Mouse (Mus musculus): ENCODE results near the gene Tent5c. TPM values are rescaled to one million over a fixed set of nuclear protein-coding genes. Genes with fewer than 3 reads are reported as not detected.
"Not testable (repeated sequence)": the region's sequence is repeated elsewhere in the genome, so short reads cannot be mapped to it uniquely, and the experiment has no call there.

Gene Tent5c
- total RNA-seq, 2 experiments from 2014 or later: 1.4 to 1.8 TPM

GRCm38 (mm10) chr3:100440754-100441153 is 48.4 kb downstream of the Tent5c start:
- DNase-seq (ENCODE audit: low spot score): no peak

- DNase-seq (ENCODE audit: low spot score): no peak
Measured at GRCm38 (mm10) chr3:100440009-100440408, 49.1 kb downstream of the Tent5c start.

GRCm38 (mm10) chr3:100439088-100439487 is 50.0 kb downstream of the Tent5c start:
- no peak for DNase-seq (ENCODE audit: low spot score)

GRCm38 (mm10) chr3:100438461-100439002 is 50.6 kb downstream of the Tent5c start:
- peak; percentile 6 for DNase-seq (ENCODE audit: low spot score)

- DNase-seq (ENCODE audit: low spot score): no peak
Measured at GRCm38 (mm10) chr3:100436756-100437155, 52.4 kb downstream of the Tent5c start.

- no peak for DNase-seq (ENCODE audit: low spot score)
Measured at GRCm38 (mm10) chr3:100431705-100432104, 57.4 kb downstream of the Tent5c start.

- DNase-seq (ENCODE audit: low spot score): no peak
Measured at GRCm38 (mm10) chr3:100430731-100431130, 58.4 kb downstream of the Tent5c start.

GRCm38 (mm10) chr3:100430101-100430500 is 59.0 kb downstream of the Tent5c start:
- DNase-seq (ENCODE audit: low spot score): no peak

- no peak for DNase-seq (ENCODE audit: low spot score)
Measured at GRCm38 (mm10) chr3:100429667-100430066, 59.5 kb downstream of the Tent5c start.

GRCm38 (mm10) chr3:100427548-100427947 is 61.6 kb downstream of the Tent5c start:
- no peak for DNase-seq (ENCODE audit: low spot score)

GRCm38 (mm10) chr3:100422392-100423167 is 66.5 kb downstream of the Tent5c start:
- DNase-seq (ENCODE audit: low spot score): peak; percentile 64

GRCm38 (mm10) chr3:100421354-100421753 is 67.8 kb downstream of the Tent5c start:
- no peak for DNase-seq (ENCODE audit: low spot score)

- DNase-seq (ENCODE audit: low spot score): no peak
Measured at GRCm38 (mm10) chr3:100420691-100421056, 68.5 kb downstream of the Tent5c start.

GRCm38 (mm10) chr3:100419962-100420690 is 69.0 kb downstream of the Tent5c start:
- DNase-seq (ENCODE audit: low spot score): no peak

GRCm38 (mm10) chr3:100418387-100418786 is 70.7 kb downstream of the Tent5c start:
- DNase-seq (ENCODE audit: low spot score): no peak

GRCm38 (mm10) chr3:100417772-100418311 is 71.3 kb downstream of the Tent5c start:
- DNase-seq (ENCODE audit: low spot score): no peak

GRCm38 (mm10) chr3:100415671-100416070 is 73.5 kb downstream of the Tent5c start:
- DNase-seq (ENCODE audit: low spot score): no peak

GRCm38 (mm10) chr3:100413586-100413985 is 75.5 kb downstream of the Tent5c start:
- not testable (repeated sequence) for DNase-seq (ENCODE audit: low spot score)

- no peak for DNase-seq (ENCODE audit: low spot score)
Measured at GRCm38 (mm10) chr3:100411945-100412344, 77.2 kb downstream of the Tent5c start.

- no peak for DNase-seq (ENCODE audit: low spot score)
Measured at GRCm38 (mm10) chr3:100409280-100409679, 79.8 kb downstream of the Tent5c start.

GRCm38 (mm10) chr3:100408351-100409043 is 80.6 kb downstream of the Tent5c start:
- DNase-seq (ENCODE audit: low spot score): no peak

- DNase-seq (ENCODE audit: low spot score): no peak
Measured at GRCm38 (mm10) chr3:100402656-100403055, 86.5 kb downstream of the Tent5c start.
